Mouse (Mus musculus) adrenal gland, adult 8-10 months (tissue): Measurements from ENCODE around the gene Casd1. TPM values are rescaled to one million over a fixed set of nuclear protein-coding genes. Genes with fewer than 3 reads are reported as not detected.
A peak's percentile ranks its signal among the peaks of the same experiment; 100 is the strongest.

Experiments
- DNase-seq: peaks from one replicate; pipeline ENCODE4 v3.0.0; 2022
- total RNA-seq, 4 experiments: library from RNA; stranded (reverse); gene quantifications; 2 replicates each; pipeline ENCODE4 v1.2.4; 2022

The Casd1 gene
- total RNA-seq = 10 to 100 TPM; 34.7 to 50.3 (median 38.3) TPM

DNA sequence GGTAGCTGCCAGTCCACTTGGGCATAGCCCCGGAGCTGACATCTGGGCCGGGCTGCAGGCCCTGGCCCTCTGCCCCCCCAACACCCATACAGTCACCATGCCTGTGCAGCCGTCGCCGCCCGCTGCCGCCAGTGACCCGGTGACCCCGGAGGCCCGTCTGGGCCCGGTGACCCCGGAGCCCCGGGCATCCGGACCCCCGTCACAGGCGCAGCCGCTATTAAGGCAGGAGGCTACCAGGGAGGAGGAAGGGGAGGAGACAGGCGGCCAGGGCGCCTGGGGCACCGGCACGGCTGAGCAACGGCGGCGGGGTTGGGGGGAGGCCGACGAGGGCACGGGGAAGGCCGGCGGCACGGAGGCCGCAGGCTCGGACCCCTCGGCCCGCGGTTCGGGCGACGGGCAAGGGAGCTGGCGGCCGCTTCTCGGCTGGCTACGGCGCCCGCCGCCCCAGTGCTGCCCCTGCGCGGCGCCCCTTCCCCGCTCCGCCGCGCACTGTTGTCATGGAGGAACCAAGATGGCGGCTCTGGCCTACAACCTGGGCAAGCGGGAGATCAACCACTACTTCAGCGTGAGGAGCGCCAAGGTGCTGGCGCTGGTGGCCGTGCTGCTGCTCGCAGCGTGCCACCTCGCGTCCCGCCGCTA, at the start of gene Casd1:
Gene Casd1, plus strand, starts transcription at position 182 of the 639 bp plus-strand sequence.
- peak; percentile 43 for DNase-seq

DNA sequence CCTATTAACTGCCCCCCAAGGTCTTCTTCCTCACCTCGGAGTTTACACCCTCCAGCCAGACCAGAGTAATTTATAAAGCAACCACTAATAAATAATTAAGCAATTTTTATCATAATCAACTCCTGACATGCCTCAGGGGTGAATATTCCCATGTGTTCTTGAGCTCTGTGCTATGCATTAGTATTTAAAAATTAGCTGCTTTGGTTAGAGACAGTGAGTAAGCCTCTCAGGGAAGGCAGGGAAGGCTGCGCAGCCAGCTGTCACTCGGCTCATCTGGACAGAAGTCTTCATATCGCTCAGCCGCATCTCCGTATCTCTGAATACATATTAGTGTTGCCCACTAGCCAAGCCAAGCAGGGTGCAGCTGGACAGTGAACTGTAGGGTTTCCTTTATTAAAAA, 45.3 kb upstream of the Casd1 start:
- no peak for DNase-seq

DNA sequence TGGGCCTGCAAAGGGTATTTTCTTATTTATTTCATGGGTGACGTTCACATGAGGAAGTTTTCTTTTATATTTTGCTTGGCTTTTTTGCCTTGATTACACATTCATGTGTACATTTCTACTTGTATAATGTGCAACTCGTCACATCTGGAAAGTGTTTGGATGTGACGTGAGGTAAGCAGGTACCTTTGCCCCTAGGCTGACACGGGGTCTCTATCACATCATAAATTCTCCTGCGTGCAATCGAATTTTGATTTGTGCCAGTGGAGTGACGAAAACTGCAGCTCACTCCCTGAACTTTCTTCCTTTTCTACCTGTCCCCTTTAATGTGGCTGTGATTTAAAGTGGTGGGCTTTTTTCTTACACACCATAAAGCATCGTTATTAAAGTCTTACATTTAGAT, 43.6 kb upstream of the Casd1 start:
- DNase-seq = no peak

DNA sequence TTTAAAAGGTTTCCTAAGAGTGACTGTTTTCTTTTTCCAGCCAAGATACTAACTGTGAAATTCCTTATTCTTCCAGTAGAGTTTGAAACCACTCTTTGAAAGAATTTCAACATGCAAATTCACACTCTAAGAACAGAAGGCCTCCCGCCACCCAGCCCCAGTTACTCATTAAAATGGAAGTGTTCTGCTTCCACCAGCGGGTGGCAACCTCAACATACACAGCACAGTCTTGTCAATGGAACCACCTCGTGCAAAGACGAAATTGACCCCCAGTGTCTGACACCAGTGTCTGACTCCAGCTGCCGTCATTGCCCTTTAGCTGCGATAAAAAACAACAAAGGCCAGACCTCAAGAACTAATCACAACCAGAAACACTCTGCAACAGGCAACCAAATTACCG, 43.0 kb upstream of the Casd1 start:
- DNase-seq = peak; percentile 25

DNA sequence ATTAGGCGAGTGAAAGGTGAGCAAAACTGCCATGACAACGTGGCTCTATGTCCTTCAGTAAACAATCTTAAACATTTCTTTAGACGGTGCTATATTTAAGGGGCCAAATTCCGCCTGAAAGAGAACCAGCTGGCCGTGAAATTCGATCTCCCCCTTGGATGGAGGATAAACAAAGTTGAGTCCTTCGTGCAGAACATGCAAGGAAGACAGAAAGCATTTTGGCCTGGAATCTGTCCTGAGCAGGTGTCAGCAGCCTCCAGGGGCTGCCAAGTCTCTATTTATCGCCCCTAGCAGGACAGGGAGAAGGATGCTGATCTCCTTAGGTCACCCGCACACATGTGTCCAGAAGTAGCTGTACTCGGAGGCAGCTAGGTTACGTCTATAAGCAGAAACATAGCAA, 39.5 kb upstream of the Casd1 start:
- no peak for DNase-seq

DNA sequence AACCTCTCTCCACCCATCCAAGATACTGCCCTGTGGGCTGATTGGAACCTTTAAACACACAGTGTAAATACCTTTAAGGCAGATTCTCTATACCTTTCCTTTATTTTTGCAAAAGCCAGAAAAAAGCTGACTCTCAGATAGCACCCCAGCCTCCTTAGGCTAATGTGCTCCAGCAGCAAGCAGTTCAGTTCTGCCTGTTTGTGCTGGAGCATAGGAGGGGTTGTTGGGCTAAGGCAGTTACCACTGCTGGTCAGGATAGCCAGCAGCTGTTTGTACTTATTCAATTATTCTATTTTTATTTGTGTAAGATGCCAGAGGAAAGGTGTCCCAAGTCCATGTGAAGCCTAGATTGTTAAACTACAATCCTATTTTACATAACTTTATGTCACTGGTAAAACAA, 39.0 kb upstream of the Casd1 start:
- no peak for DNase-seq

DNA sequence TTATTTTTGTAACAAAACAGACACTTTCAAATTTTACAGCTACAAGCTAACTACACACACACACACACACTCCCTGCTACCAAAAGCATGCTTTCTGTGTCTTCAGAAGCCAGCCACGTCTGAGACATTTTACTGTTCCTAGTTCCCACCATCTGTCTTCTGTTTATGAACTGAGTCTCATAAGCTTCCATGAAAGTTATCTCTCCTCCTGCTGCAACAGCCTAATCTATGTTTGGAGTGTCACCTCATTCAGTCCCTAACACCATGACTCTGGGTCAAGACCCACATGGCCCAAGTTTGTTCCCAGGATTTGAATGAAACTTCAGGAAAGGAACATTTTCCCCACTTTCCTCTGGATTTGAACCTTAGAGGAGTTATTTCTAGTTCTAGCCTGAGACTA, 38.2 kb upstream of the Casd1 start:
- no peak for DNase-seq

DNA sequence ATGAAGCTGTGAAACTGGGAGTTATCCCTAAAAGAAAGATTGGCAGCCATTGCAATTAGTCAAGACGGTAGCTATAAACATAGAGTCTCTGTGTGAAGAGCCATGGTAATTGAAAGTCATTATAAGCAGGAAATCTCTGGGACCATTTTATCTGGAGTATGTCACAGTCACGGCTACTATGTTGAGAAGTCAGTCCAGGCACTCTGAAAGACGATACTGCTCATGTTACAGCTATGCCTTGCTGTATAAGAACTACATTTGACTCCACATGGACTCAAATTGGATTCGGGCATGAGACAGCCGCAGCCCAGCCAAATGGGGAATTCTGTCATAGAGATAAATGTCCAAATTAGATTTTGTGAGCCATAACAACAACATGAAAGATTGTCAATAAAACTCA, 37.2 kb upstream of the Casd1 start:
- no peak for DNase-seq

DNA sequence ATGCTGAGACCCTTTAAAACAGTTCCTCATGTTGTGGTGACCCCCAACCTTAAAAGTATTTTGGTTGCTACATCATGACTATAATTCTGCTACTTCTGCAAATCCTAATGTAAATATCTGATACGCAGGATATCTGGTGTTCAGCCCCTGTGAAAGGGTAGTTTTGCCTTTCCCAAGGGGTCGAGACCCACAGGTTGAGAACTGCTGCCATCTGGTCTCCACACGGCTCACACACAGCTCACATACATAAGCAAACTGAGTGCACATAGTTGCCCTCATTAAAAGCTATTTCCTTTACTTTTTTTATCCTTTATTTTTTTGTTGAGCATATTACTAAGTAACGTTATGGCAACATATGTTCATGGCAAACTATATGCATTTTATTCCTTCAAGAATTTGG, 30.2 kb upstream of the Casd1 start:
- DNase-seq = no peak

DNA sequence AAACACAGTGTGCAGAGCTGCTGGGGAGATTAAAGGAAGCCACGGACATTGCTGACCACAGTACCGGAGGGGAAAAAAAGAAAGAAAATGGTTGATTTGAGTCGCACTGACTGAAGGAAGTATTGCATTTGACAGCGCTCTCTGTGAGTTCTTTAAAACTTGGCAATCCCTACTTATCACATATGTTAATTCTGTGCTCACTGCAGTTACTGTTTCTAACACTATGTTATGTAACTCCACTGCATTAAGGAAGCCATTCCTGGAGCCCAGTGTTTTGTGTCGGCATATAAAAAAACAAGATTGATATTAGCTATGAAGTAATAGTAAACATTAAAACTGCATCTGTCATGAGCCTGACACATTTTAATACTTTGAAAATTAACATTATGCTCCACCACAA, 22.9 kb upstream of the Casd1 start:
- DNase-seq = no peak

DNA sequence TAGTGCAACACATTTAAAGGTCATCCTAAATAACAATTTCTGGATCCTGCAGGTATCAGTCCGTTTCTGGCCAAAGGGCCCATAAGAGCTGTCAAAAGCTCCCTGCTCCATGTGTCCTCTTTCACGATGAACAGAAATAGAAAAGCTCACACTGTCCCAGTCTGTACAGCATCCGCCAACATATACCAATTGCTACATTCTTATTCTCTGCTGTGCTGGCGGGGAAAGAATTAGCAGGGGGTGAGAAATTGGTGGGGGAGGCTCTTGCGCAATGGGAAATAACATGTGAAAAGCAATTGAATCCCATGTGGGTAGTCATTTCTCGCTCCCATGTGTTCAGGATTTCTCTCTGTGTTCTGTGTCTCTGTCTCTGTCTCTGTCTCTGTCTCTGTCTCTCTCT, 22.3 kb upstream of the Casd1 start:
- no peak for DNase-seq

DNA sequence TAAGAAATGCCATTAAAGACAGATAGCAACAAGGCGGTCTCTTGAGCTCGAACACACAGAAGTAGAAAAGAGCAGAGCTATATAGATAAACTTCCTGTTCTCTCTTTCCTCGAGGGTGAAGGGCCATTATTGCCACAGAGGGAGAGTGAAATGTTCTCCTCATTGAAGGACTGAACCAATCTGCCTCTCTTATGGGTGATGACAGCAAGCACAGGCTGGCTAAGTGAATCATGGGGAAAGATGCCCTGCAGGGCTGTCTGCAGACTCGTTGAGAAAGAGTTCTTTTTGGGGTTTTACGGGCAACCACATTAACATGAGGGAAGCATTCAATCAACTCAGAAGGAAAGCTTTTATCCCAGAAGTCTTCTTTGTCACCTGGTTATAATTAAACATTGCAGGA, 21.0 kb upstream of the Casd1 start:
- DNase-seq = no peak

DNA sequence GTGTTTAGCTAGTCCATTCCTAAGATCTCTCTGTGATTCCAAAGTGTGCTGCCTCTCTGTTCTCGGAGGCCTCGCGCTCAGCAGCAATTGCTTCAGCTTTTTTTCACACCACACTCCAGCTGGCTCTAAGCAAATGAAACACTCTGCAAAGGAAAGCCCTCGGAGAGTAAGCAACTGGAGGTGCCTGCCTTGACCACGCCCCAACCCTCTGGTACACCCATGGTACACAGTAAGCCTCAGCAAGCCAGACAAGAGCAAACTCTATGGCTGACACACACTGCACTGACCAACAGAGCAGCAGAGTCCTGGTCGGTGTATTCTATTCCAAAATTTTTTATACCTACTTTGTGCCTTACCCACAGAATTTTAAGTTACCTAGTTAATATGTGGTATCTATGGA, 17.2 kb upstream of the Casd1 start:
- DNase-seq = no peak

DNA sequence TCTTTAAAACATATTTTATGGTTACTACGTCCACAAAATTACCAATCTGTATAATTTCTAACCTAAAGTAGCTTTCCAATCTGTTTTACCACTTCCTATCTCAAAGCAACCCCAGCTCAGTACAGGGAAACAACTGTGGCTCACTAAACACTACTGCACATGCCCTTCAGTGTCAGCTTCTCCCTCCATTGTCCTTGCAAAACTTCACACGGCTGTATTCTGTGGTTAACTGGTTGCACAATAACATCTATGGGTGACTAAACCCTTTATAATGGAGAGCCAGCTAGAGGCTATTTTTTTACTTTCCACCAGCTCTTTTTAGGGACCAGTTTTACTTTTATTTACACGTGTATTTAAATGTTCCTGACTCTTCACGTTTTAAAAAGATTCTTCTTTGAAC, 12.7 kb upstream of the Casd1 start:
- peak; percentile 33 for DNase-seq

DNA sequence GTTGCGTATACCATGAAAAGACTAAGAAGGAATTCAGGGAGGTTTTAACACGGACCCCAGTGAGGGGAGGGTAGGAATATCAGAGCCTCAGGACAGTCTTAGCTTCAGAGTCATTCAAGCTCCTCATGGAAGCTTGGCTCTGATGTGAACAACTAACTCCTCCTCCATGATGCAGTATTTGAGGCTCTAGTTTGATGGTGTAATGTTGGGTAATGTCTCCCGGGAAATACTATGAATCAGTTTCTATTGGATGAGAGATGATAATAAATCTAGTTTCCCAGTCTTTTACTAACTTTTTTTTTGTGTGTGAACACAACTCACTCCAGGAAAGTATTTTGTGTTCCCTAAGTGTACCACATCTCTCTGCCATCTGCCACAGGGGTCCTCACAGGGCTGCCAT, 11.9 kb upstream of the Casd1 start:
- no peak for DNase-seq

DNA sequence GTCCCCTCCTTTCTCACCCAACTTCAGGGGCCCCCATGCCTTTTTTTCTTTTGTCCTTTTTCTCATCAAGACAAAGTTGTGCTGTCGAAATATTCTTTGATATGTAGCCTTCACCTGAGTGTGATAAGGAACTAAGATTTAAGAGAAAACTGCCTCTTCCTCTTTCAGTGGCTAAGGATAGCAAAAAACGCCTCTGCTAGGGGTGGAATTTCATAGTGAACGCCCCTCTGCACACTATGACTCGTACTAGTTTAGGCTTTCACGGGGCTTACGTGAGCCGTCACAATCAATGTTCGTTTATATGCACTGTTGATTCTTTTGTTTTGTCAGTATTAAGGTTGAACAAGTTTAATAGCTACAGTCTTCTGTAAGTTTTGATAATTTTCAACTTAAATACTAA, 10.6 kb upstream of the Casd1 start:
- no peak for DNase-seq

DNA sequence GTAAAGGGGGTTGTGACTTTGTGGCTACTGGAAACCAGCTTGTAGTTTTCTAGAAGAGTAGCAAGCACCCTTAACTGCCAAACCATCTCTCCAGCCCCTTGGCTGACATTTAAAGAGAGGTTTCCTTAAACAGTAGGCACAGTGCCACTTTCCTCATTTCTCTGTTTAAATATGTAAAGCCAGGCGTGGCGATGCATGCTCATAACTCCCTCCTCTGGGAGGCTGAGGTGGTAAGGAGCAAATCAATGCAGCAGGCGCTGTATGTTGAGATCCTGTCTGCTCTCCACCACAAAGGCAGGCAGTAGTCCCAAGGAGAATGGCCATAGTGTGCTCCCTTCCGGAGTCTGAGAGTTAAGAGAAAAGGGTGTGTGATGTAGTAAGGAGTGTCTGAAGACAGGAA, 2.9 kb upstream of the Casd1 start:
- no peak for DNase-seq

DNA sequence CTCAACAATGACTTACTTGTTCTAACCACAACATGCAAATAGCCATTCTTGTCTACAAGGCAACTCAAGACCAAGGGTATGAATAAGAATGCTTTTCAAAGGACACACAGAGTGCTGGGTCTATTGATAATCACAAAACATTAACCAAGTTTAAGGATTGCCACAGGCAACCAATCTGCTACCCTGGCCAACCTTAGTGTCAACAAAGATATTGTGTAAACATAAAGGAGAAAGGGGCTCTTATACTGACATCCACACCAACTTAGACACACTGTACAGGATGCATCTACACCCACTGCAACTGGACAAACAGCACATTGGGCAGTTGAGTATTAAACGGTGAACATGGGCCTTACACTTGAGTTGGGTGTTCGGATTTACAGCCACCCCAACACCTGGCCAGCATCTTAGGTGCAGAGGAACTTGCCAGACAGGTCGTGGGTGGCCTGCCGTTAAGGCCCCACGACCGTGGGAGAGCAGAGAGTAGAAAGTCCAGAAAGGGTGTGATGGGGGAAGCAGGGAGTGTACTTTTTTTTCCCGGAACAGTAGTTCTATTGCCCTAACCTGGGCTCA, 468 bp upstream of the Casd1 start:
- no peak for DNase-seq

DNA sequence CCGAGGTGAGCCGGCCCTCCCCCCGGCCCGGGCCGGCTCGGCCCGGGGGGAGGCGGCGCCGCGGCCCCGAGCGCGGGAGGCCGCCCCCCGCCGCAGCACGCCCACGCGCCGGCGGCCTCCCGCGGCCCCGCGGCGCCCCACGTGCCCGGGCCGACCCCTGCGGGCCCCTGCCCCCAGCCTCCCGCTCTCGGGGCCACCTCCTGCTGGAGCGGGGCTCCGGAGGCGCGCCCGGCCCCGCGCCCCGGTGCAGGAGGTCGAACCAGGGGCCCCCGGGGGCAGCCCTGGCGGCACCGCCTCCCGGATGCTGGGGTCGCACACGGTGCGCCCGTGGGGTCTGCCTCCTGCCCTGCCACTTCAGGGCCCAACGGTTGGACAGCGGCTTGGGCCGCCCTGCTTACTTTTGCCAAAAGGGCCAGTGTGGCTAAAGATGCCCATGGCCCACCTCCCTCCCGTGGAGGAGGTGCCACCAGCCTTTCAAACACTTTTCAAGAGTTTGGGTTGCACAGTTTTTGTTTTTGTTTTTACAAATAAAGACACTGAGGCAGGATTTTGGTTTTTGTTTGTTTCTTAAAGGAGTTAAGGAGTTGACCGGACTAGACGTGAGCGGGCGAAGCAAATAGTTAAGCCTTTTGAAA, 775 bp downstream of the Casd1 start:
- peak; percentile 9 for DNase-seq

DNA sequence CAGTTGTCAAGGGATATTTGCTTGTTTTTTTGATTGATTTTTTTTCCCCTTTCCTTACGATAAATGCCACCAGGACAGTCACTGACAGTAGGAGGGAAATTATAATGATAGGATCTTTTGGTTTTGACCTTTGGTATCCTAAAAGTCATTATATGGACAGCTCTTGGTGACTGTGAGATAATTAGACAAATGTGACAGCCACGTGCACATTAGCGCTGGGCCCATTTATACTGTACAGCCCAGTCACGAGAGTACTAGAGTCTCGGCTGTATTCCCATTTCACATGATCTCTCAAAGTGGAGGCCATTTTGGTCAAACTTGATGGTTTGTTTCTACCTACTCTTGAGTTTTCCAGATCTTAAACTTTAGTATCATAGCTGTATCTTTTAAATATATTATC, 1.4 kb downstream of the Casd1 start:
- DNase-seq = no peak

DNA sequence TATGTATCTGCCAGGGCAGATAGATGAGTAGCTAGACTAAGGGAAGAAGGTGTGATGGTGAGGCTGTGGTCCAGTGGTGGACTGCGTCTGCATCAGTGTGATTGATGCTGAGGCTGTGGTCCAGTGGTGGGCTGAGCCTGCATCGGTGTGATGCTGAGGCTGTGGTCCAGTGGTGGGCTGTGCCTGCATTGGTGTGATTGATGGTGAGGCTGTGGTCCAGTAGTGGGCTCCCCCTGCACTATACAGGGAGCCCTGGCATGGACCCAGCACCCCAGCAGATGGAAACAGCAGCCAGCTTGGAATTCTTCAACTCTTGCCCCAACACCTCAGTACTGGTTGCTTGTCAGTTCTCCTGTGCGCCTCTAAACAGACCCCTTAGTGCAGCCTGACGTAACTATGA, 5.8 kb downstream of the Casd1 start:
- no peak for DNase-seq

DNA sequence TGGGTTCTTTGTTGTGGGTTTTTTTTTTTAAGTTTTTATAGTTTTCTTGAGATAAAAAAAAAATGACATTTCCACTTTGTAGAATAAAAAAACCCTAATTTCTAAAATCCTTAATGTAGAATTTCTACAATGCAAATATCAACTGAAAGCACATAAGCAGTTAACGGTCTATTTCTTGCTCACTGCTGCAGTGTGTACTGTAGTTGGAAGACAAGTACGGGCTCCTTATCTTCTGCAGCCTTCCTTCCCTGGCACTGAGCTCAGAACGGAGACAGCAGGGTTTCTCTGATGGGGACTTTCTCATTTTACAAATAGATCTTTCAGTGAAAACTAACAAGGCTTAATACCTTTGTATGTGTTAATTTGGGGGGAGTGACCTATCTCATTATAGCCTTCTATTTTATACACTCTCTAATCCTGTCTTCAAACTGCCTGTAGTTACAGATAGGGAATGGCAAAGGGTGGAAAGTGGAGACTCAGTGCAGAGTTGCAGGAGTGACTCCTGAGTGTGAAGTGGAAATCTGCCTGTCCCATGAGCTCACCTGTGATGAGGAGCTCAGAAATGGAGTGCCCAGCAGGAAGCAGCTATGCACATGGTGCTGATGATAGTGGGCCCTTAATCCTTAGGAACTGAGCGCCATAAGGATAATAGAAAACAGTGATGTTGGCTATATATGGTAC, 9.7 kb downstream of the Casd1 start:
- no peak for DNase-seq

DNA sequence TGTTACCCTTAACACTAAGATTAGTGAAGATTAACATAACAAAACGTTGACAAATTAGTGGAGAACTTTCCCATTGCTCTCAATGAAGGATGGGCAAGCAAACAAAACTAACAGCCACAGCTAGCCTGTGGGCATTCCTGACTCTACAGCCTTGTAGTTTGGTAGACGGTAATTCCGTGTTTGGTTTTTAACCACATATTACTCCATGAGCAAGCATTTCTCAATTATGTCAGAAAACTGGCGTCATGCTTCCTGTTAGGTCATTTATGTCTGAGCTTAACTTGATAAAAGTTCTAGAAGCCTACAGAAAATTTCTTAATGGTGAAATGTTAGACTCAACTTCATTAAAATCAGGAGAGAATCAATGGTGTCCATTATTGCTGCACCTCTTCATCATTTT, 11.2 kb downstream of the Casd1 start:
- no peak for DNase-seq

DNA sequence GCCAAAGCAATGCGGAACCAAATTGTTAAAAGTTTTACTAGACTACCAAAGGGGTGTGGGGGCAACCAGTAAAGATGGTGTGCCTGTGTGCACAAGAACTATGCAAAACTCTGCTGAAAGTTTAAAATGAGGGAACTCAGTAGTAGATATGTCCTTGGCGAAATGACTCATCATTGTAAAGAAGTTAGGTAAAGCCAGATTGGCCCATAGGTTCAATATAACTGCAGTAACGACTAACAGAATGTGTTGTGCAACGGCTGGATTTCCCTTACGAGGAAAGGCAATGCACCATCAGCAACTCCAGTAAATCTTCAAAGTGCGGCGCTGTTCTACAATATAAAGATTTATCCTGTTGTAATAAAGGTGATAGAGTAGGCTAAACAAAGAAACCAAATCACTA, 11.8 kb downstream of the Casd1 start:
- DNase-seq = no peak
